Mouse (Mus musculus) heart, postnatal 0 days (tissue): ENCODE data around the gene Chm.

ENCODE experiments used
- CTCF ChIP-seq: IDR thresholded peaks from 2 replicates; pipeline ENCODE4 v1.5.1; 2016; ENCODE audit warnings: antibody characterized with exemption, control low read depth, low read depth
- EP300 ChIP-seq: IDR thresholded peaks from 2 replicates; pipeline ENCODE4 v1.6.1; 2016; ENCODE audit warnings: antibody characterized with exemption, low read depth

DNA sequence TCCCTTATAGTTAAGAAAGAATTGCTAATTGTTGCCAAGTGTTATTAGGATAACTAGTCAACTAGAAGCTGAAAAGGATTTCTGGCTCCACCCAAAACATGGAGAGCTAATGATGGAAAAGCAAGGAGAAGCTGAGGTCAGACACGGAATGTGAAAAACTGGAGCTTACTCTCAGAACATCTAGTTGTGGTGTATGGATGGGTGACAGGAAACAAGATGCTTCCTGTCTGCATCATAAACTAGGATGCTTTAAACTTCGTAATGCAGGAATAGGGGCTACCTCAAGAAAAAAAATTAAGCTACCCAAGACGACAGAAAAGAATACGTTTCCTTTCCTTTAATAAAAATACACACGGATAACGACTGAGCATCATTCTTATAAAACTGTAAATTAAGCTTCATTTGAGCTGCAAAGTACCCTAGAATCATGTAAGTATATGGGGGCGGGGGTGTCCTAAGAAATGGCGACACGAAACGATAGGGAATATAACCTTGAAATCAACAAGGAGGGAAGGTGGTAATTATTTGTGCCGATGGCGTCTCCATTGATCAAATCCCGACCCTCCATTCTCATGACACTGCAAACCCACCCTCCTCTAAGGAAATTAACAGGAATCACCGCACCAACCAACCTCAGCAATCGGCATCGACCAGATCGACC is 618 bp downstream of the Chm start:
- TF ChIP-seq CTCF, result no peak
- TF ChIP-seq EP300, result no peak
